Mouse (Mus musculus) heart, adult 2 months (tissue): ENCODE measurements at regions not wholly inside any gene's neighbourhood (a gene's known extent, or its start where the extent isn't known, plus 50 kb on each side); places are given as distances from the start of the nearest gene placed in this dataset.

Source experiments
- DNase-seq, 2 experiments: peaks; one replicate each; pipeline ENCODE4 v3.0.0; 2021
- H3K27ac ChIP-seq: fragments of 200-600 bp; 2 replicates; pipeline ENCODE4 v1.8.1; 2022
- H3K27me3 ChIP-seq: fragments of 200-500 bp; 2 replicates; pipeline ENCODE4 v1.6.1; 2012; ENCODE audit warnings: mild to moderate bottlenecking, low read length, inconsistent platforms, mixed read lengths; ENCODE audit not compliant: control insufficient read depth, insufficient read depth
- H3K36me3 ChIP-seq: fragments of 200-500 bp; 2 replicates; pipeline ENCODE4 v1.6.1; 2012; ENCODE audit warnings: low read length, inconsistent platforms; ENCODE audit not compliant: control insufficient read depth, insufficient read depth
- H3K4me1 ChIP-seq: fragments of 200-500 bp; 2 replicates; pipeline ENCODE4 v1.6.1; 2011; ENCODE audit warnings: low read length; ENCODE audit not compliant: control insufficient read depth, insufficient read depth
- H3K4me3 ChIP-seq: fragments of 200-600 bp; 2 replicates; pipeline ENCODE4 v1.8.1; 2022
- H3K79me2 ChIP-seq: fragments of 200-500 bp; replicated peaks from 2 replicates; pipeline ENCODE4 v1.6.1; 2012; ENCODE audit warnings: mild to moderate bottlenecking, inconsistent platforms, low read length, moderate library complexity, mixed read lengths; ENCODE audit not compliant: control insufficient read depth, insufficient read depth
- H3K9ac ChIP-seq: fragments of 200-500 bp; 2 replicates; pipeline ENCODE4 v1.6.1; 2012; ENCODE audit warnings: low read depth, mild to moderate bottlenecking, control low read depth, inconsistent platforms, low read length, mixed read lengths
- CTCF ChIP-seq: fragments of 200-600 bp; IDR thresholded peaks from 2 replicates; pipeline ENCODE4 v1.8.1; 2022; ENCODE audit warnings: antibody characterized with exemption, mild to moderate bottlenecking, moderate library complexity
- EP300 ChIP-seq: fragments of 200-500 bp; IDR thresholded peaks from 2 replicates; pipeline ENCODE4 v1.6.1; 2011; ENCODE audit warnings: low read depth, low read length, control low read depth; ENCODE audit not compliant: insufficient read depth
- POLR2A ChIP-seq: fragments of 200-500 bp; IDR thresholded peaks from 2 replicates; pipeline ENCODE4 v1.6.1; 2011; ENCODE audit warnings: mild to moderate bottlenecking, low read depth, low read length, control low read depth; ENCODE audit not compliant: insufficient read depth
- WGBS: fragments of 180-500 bp; shearing (Covaris S2); methylation state at CpG from one replicate; pipeline ENCODE4 v1.1.7; 2018; 5-methylcytosine and 5-hydroxymethylcytosine counted together
- intact Hi-C: fragments of 180-260 bp; cut with DNase I; formaldehyde crosslinking; loops from one replicate; pipeline ENCODE4 v1.15.1; 2025

- Histone ChIP-seq H3K36me3 (no peaks in the 10 kb centered on the region; the same call in 1 of the 2 replicates), H3K27ac (no peak overlapping the region), H3K4me3 (no peak overlapping the region), H3K27me3 (no peaks in the 10 kb centered on the region), H3K4me1 (peaks cover 6% of the 10 kb centered on the region), H3K9ac (no peak overlapping the region), H3K79me2 (no peaks in the 10 kb centered on the region)
- no peak for TF ChIP-seq POLR2A
- no peak for TF ChIP-seq EP300
- TF ChIP-seq CTCF, result peak; percentile 63
- WGBS, result 42% methylated on average over 5 of the region's 5 CpGs
- intact Hi-C loops, result no loop called here
- DNase-seq, result no peak
Observed at GRCm38 (mm10) chr15:31673038-31673437, 71.4 kb downstream of the Fam173b start.

- Histone ChIP-seq H3K36me3 (no peaks in the 10 kb centered on the region; the same call in 1 of the 2 replicates), H3K79me2 (no peaks in the 10 kb centered on the region), H3K27ac (peak overlapping the region; percentile 4; the same call in 1 of the 2 replicates), H3K9ac (peak overlapping the region; percentile 8; the same call in 1 of the 2 replicates), H3K27me3 (no peaks in the 10 kb centered on the region), H3K4me3 (0 out of 2 replicates have a peak overlapping the region, but pooled peaks have one; percentile 9), H3K4me1 (peaks cover 6% of the 10 kb centered on the region)
- intact Hi-C loops, result no loop called here
- TF ChIP-seq CTCF, result no peak
- TF ChIP-seq EP300, result 0 out of 2 replicates have a peak, but pooled peaks have one; percentile 31
- 30% methylated on average over 7 of the region's 7 CpGs for WGBS
- DNase-seq, result peak; percentile 48 to 63
Observed at GRCm38 (mm10) chr15:31676771-31677191, 75.1 kb downstream of the Fam173b start.

- intact Hi-C loops, result no loop called here
- H3K27me3 ChIP-seq, result no peaks in the 10 kb centered on the region
- H3K27ac ChIP-seq, result no peak overlapping the region
- H3K9ac ChIP-seq, result no peak overlapping the region
- no peak for DNase-seq
- H3K79me2 ChIP-seq, result no peaks in the 10 kb centered on the region
- no peaks in the 10 kb centered on the region for H3K4me1 ChIP-seq
- TF ChIP-seq EP300 (no peak), CTCF (no peak), POLR2A (no peak)
- no peaks in the 10 kb centered on the region for H3K36me3 ChIP-seq
- no peak overlapping the region for H3K4me3 ChIP-seq
- 46% methylated on average over 3 of the region's 3 CpGs for WGBS
Observed at GRCm38 (mm10) chr15:31693109-31693508, 91.5 kb downstream of the Fam173b start.

- WGBS, result 59% methylated on average over 8 of the region's 8 CpGs
- H3K9ac ChIP-seq, result no peak overlapping the region
Observed at GRCm38 (mm10) chr15:31694877-31695671, 93.4 kb downstream of the Fam173b start.

GRCm38 (mm10) chr15:31703400-31703799 lies 101.7 kb downstream of the Fam173b start:
- H3K27ac ChIP-seq, result no peak overlapping the region

More at GRCm38 (mm10) chr15:31694877-31695671, 93.4 kb downstream of the Fam173b start:
- Histone ChIP-seq H3K4me1 (no peaks in the 10 kb centered on the region), H3K36me3 (no peaks in the 10 kb centered on the region), H3K4me3 (no peak overlapping the region), H3K27ac (no peak overlapping the region), H3K79me2 (no peaks in the 10 kb centered on the region), H3K27me3 (no peaks in the 10 kb centered on the region)
- TF ChIP-seq EP300 (no peak), CTCF (no peak), POLR2A (no peak)
- no peak for DNase-seq
- intact Hi-C loops, result no loop called here

GRCm38 (mm10) chr15:31707416-31707815 lies 105.8 kb downstream of the Fam173b start:
- intact Hi-C loops, result no loop called here
- no peaks in the 10 kb centered on the region for H3K4me1 ChIP-seq

More at GRCm38 (mm10) chr15:31703400-31703799, 101.7 kb downstream of the Fam173b start:
- TF ChIP-seq CTCF (no peak), EP300 (no peak), POLR2A (no peak)
- no peaks in the 10 kb centered on the region for H3K4me1 ChIP-seq
- H3K79me2 ChIP-seq, result no peaks in the 10 kb centered on the region
- DNase-seq, result no peak
- H3K4me3 ChIP-seq, result no peak overlapping the region
- intact Hi-C loops, result no loop called here
- 65% methylated on average over 2 of the region's 2 CpGs for WGBS
- no peaks in the 10 kb centered on the region for H3K27me3 ChIP-seq
- H3K36me3 ChIP-seq, result no peaks in the 10 kb centered on the region
- no peak overlapping the region for H3K9ac ChIP-seq

More at GRCm38 (mm10) chr15:31707416-31707815, 105.8 kb downstream of the Fam173b start:
- H3K27ac ChIP-seq, result no peak overlapping the region
- no peak for DNase-seq
- WGBS, result 88% methylated on average over 1 of the region's 1 CpGs
- H3K4me3 ChIP-seq, result no peak overlapping the region
- TF ChIP-seq CTCF, result no peak
- TF ChIP-seq POLR2A, result no peak
- TF ChIP-seq EP300, result no peak
- no peaks in the 10 kb centered on the region for H3K27me3 ChIP-seq
- no peaks in the 10 kb centered on the region for H3K79me2 ChIP-seq
- no peak overlapping the region for H3K9ac ChIP-seq
- H3K36me3 ChIP-seq, result no peaks in the 10 kb centered on the region
